Mouse (Mus musculus) embryonic facial prominence, embryonic 14.5 days (tissue): ENCODE results near the gene Kcnv2. TPM values are rescaled to one million over a fixed set of nuclear protein-coding genes. Genes with fewer than 3 reads are reported as not detected.
A peak's percentile ranks its signal among the peaks of the same experiment; 100 is the strongest.

Experiments
- ATAC-seq: fragments of 200-750 bp; cut with Nextera tagmentation; 2 replicates; pipeline ENCODE4 v1.8.0; 2017; ENCODE audit warnings: low read depth, moderate number of reproducible peaks, moderate TSS enrichment
- DNase-seq: peaks from one replicate; pipeline ENCODE4 v3.0.0-alpha.2; 2015; ENCODE audit warnings: low spot score
- H3K27ac ChIP-seq: fragments of 300-500 bp; sonication (generic); replicated peaks from 2 replicates; pipeline ENCODE4 v1.5.1; 2014; ENCODE audit warnings: low read depth, mild to moderate bottlenecking, low read length, moderate library complexity
- H3K27me3 ChIP-seq: fragments of 300-500 bp; sonication (generic); replicated peaks from 2 replicates; pipeline ENCODE4 v1.6.1; 2014; ENCODE audit warnings: low read length; ENCODE audit not compliant: control insufficient read depth, insufficient read depth
- H3K36me3 ChIP-seq: fragments of 300-500 bp; sonication (generic); 2 replicates; pipeline ENCODE4 v1.6.1; 2014; ENCODE audit warnings: low read length, mixed read lengths; ENCODE audit not compliant: control insufficient read depth, insufficient read depth
- H3K4me1 ChIP-seq: fragments of 300-500 bp; sonication (generic); 2 replicates; pipeline ENCODE4 v1.6.1; 2014; ENCODE audit warnings: antibody characterized with exemption, low read length; ENCODE audit not compliant: control insufficient read depth, insufficient read depth
- H3K4me2 ChIP-seq: fragments of 300-500 bp; sonication (generic); 2 replicates; pipeline ENCODE4 v1.6.1; 2014; ENCODE audit warnings: low read depth, mild to moderate bottlenecking, low read length, moderate library complexity, mixed read lengths
- H3K4me3 ChIP-seq: fragments of 300-500 bp; sonication (generic); 2 replicates; pipeline ENCODE4 v1.5.1; 2014; ENCODE audit warnings: low read depth, mild to moderate bottlenecking, low read length
- H3K9ac ChIP-seq: fragments of 300-500 bp; sonication (generic); 2 replicates; pipeline ENCODE4 v1.6.1; 2014; ENCODE audit warnings: low read depth, mild to moderate bottlenecking, low read length, moderate library complexity, mixed read lengths
- H3K9me3 ChIP-seq: fragments of 300-500 bp; sonication (generic); 2 replicates; pipeline ENCODE4 v1.6.1; 2016; ENCODE audit warnings: low read length; ENCODE audit not compliant: control insufficient read depth
- WGBS: fragments of 180-500 bp; shearing (Covaris S2); extraction: QIAGEN DNeasy Blood & Tissue Kit; methylation state at CpG from one replicate; pipeline ENCODE4 v1.1.7; 2014; 5-methylcytosine and 5-hydroxymethylcytosine counted together
- polyA plus RNA-seq: library from polyadenylated mRNA; unstranded; fragments of >200 nt; fragmentation: Nextera tagmentation; extraction: Ambion mirVana; gene quantifications from 2 replicates; pipeline ENCODE4 v1.2.1, GENCODE M21; 2014

The Kcnv2 gene
- polyA plus RNA-seq, 1 experiment from 2014 or later: not detected

DNA sequence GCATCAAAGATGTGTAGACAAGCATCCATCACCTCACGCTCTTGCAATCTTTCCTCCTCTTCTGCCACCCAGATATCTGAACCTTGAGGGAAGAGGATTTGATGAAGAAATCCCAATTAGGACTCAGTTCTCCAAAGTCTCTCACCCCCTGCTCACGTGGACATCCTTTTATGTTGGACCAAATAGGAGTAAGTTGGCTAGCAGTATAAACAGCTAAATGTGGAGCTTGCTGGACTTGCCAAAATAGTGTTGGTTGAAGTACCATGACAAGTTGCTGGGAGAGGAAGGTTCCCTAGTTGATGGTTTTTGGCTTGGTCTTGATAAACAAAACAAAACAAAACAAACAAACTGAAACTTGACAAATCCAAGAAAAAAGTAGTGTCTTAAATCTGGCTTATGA lies 47.8 kb downstream of the Kcnv2 start:
- Histone ChIP-seq H3K4me1 (no peaks in the 10 kb centered on the region), H3K36me3 (no peaks in the 10 kb centered on the region), H3K4me3 (no peak overlapping the region), H3K4me2 (no peak overlapping the region), H3K27ac (no peak overlapping the region), H3K9ac (no peak overlapping the region), H3K9me3 (no peaks in the 10 kb centered on the region), H3K27me3 (no peaks in the 10 kb centered on the region)
- DNase-seq: no peak
- 73% methylated on average over 2 of the region's 2 CpGs for WGBS
- ATAC-seq: no peak

DNA sequence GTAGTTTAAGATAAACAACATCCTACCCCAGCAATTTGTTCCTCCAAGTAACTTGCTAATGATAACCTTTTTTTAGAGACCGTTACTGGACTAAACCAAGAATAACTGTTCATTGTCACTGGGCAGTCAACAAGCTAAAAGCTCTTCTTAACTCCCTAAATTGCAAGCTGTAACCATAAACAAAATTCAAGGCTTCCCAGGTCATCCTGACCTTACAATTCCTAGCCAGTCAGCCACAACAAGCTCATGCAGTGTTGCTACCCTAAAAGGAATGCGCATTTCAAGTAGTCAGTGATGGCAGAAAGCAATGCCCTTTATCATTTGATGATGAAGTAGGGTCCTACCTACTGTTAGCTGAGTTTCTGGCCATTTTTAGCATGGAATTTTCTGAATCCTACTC lies 48.4 kb downstream of the Kcnv2 start:
- Histone ChIP-seq H3K9ac (no peak overlapping the region), H3K27ac (no peak overlapping the region), H3K4me1 (no peaks in the 10 kb centered on the region), H3K4me3 (no peak overlapping the region), H3K36me3 (no peaks in the 10 kb centered on the region), H3K27me3 (no peaks in the 10 kb centered on the region), H3K9me3 (no peaks in the 10 kb centered on the region), H3K4me2 (no peak overlapping the region)
- ATAC-seq: no peak
- WGBS: 91% methylated on average over 2 of the region's 2 CpGs
- DNase-seq: no peak

DNA sequence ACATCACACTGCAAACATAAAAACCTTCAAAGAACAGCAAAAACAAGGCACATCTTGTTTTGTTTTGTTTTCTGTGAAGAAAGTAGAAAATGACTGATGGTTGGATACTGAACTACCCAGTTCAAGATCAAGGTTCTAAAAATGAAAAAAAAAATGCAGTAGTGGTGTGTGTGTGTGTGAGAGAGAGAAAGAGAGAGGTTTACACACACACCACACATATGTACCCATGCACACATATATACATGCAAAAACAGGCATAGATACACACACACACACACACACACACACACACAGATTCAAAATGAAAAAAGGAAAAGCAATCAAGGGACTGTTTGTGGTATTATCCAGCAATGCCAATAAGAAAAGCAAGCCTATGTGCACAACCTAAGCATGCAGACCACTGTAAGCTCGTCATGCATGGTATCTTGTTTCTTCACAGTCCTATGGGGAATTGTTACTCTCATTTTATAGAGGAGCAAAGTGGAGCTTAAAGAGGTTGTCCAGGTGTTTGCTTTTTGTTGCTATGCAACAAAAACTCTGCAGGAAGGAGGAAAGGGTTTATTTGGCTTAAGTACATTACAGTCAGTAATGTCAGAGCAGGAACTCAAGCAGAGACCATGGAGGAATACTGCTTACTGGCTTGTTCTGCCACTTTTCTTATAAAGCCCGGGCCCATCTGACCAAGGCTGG lies 57.5 kb downstream of the Kcnv2 start:
- WGBS: 52% methylated on average over 2 of the region's 2 CpGs
- H3K27me3 ChIP-seq: no peaks in the 10 kb centered on the region
- H3K27ac ChIP-seq: no peak overlapping the region
- ATAC-seq (peak; percentile 79), DNase-seq (peak; percentile 56)
- no peak overlapping the region for H3K4me3 ChIP-seq
- no peaks in the 10 kb centered on the region for H3K9me3 ChIP-seq
- no peak overlapping the region for H3K4me2 ChIP-seq
- H3K9ac ChIP-seq: no peak overlapping the region
- 0 out of 2 replicates have a peak, but pooled peaks cover 3% of the 10 kb centered on the region for H3K36me3 ChIP-seq
- H3K4me1 ChIP-seq: no peaks in the 10 kb centered on the region

DNA sequence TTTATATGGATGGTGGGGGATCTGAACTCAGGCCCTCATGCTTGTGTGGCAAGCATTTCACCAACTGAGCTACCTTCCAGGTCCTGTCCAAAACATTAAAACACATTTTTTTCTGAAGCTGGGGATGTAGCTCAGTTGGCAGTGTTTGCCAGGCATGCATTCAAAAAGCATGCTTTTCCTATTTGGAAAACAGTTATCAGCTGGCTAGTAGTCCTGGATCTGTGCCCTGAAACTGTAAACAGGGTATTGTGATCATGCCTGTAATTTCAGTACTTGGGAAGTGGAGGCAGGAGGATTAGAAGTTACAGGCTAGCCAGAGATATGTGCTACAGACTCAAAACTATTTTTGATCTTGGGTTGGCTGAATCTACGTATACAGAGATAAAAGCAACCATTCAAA lies 59.7 kb downstream of the Kcnv2 start:
- Histone ChIP-seq H3K4me3 (no peak overlapping the region), H3K27me3 (no peaks in the 10 kb centered on the region), H3K9ac (no peak overlapping the region), H3K9me3 (no peaks in the 10 kb centered on the region), H3K27ac (no peak overlapping the region), H3K4me1 (no peaks in the 10 kb centered on the region), H3K4me2 (no peak overlapping the region), H3K36me3 (peaks cover 23% of the 10 kb centered on the region)
- 70% methylated on average over 1 of the region's 1 CpGs for WGBS
- no peak for ATAC-seq
- no peak for DNase-seq

DNA sequence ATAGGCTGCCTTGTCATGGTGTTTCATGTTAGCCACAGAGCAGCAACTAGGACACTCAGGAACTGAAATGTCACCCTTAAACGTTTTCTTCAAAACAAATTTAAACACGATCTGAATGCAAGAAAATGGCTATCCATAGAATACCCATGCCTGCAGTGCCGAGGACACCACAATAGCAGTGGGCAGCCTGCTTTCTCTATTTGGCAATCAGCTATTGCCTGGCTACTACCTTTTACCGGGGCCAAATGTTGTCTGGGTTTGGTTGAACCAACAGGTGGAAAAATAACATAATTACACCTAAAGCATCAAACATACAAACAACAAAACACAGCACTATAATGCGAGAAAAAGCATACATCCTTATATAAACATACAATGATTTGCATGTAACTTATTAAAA lies 60.9 kb downstream of the Kcnv2 start:
- Histone ChIP-seq H3K27ac (no peak overlapping the region), H3K4me1 (no peaks in the 10 kb centered on the region), H3K36me3 (peaks cover 34% of the 10 kb centered on the region), H3K4me3 (no peak overlapping the region), H3K9me3 (no peaks in the 10 kb centered on the region), H3K4me2 (no peak overlapping the region), H3K9ac (no peak overlapping the region), H3K27me3 (no peaks in the 10 kb centered on the region)
- ATAC-seq (no peak), DNase-seq (no peak)
- 91% methylated on average over 5 of the region's 5 CpGs for WGBS

DNA sequence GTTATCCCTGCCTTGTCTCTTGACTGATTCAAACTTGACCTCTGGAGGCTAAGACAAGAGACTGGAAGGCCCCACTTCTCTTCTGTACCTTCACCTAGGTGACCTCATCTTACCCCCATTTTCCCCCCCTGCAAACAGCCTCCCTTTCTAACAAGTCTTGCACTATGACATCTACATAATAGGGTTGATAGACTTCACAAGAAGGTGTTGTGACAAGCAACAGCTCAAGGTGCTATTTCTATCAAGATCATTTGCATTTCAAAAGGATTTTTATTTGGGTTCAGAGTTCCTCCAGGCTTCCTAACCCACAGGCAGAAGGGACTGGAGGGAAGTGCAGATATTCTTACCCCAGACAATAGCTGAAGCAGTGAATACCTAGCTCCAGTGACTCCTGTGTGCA lies 62.9 kb downstream of the Kcnv2 start:
- Histone ChIP-seq H3K4me2 (no peak overlapping the region), H3K4me3 (no peak overlapping the region), H3K36me3 (peaks cover 49% of the 10 kb centered on the region), H3K27ac (no peak overlapping the region), H3K9me3 (no peaks in the 10 kb centered on the region), H3K4me1 (no peaks in the 10 kb centered on the region), H3K9ac (no peak overlapping the region), H3K27me3 (no peaks in the 10 kb centered on the region)
- DNase-seq: no peak
- ATAC-seq: no peak

Other genes with a start within 250 kb of the Kcnv2 start
- 23.4 and 24.9 TPM in 2 replicates for gene Vldlr, start 106.1 kb upstream of the Kcnv2 start, polyA plus RNA-seq
- gene Pum3, start 107.2 kb downstream of the Kcnv2 start, polyA plus RNA-seq: 63.9 and 72.4 TPM in 2 replicates